Mouse (Mus musculus) MEL-GATA-1-ER (cell line): ENCODE measurements around the gene Itga8.

Experiments used
- DNase-seq: peaks from one replicate; pipeline ENCODE4 v3.0.0-alpha.2; 2012; ENCODE audit warnings: low read depth; ENCODE audit errors: extremely low read depth

The Itga8 gene

DNA sequence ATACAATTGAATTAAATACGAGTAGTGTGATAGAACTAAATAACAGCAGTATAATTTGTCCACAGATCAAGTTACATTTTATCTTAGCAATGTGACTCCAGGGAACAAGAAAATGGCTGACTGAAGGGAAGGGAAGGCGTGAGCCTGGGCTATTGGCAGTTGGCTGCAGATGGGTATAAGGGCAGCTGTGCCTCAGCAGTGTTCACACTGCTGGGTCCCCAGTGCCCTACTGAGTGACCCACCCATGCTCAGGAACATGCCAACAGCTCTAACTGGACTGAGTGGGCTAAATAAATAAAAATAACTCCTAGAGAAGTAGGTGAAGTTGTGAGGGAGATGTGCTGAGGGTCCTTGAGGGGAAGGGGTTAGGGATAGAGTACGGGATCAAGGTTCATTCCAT lies 103.5 kb downstream of the Itga8 start:
- no peak for DNase-seq

DNA sequence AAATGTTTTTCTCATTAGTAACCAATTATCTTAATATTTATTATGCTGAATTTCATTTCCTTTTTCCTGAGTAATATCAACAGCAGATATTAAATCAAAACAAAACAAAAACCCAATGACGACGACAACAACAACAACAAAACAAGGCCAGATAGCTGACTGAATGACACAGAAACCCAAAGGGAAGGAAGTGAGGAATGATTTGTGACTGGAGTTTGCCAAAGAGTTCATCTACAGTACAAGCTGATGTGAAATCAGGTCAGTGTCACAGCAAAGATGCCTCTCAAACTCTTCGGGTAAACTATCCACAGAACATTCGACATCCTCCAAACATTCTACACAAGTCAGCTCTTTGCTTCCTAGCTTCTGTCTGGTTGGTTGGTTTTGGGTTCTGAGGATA lies 104.0 kb downstream of the Itga8 start:
- DNase-seq: no peak

DNA sequence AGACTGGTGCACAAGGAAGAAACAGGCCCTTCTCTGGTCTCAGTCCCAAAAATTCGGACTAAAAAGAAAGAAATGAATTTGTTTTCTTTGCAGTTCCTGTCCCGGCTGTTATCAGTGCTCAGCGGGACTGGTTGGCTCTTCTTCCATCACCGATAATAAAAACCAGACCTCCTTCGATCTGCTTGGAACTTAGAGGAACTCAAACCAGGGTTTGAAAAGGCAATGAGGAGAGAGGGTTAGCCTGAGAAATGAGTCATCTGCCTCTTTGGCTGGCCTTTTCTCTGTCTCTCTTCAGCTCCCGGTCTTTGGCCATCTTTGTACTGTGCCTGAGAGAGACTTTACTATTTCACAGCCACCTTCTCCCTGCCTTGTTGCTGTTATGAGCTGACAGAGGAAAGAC lies 112.7 kb downstream of the Itga8 start:
- no peak for DNase-seq

DNA sequence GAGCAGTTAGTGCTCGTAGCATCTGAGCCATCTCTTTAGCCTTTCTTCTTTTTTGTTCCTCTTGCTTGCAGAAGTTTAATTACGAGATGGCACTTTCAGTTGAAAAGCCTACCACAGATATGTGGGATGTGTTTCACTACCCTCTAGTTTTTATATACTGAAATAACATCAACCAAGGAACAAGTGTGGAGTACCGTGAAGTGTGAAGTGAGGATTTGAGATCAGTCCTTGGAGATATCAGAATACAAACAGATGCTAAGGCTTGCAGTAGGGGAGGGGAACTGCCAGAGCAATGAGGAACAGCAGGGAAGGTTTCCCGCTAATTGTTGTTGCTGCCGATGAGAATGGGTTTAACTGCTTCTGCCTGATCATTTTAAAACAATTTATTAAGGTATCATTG lies 114.1 kb downstream of the Itga8 start:
- no peak for DNase-seq

DNA sequence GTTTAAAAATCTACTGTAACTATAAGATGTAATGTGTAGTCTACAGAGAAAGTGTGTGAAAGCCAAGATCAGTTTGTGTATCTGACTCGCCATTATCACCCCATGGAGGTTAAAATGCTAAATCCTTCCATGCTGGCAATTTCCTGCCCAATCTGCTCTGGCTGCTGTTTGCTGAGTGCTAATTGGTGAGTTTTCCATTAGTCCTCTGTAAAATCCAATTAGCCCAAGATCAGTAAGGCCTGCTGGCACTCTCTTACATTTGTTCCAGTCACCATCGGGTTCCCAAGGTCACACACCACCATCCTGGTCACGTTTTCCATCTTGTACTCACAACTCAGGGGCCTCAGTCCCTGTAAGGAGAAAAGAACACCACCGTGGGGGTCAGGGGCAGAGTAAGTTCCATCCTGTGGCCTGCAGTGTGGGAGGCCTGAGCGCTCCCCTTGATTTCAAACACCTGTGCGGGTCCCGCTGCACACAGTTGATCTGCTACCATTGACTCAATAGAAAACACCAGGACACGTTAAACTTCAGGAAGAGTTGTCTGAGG lies 119.2 kb downstream of the Itga8 start:
- DNase-seq: no peak

DNA sequence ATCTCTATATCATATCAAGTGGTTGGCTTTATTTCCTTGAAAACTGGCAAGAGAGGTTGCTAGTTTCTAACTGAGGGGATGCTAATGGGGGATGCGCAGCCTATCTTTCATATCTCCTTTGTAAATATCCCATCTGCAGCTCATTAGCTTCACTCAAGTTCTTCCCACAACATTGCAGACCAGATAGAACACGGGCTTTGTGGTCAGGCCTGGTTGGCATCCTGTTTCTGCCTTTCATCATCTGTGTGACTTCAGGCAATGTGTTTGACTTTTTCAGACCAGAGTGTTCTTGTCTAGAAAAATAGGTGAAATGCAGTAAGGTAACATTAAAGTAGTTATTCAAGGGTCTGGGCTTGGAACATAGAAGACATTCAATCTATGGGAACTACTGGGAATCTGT lies 121.1 kb downstream of the Itga8 start:
- DNase-seq: no peak

DNA sequence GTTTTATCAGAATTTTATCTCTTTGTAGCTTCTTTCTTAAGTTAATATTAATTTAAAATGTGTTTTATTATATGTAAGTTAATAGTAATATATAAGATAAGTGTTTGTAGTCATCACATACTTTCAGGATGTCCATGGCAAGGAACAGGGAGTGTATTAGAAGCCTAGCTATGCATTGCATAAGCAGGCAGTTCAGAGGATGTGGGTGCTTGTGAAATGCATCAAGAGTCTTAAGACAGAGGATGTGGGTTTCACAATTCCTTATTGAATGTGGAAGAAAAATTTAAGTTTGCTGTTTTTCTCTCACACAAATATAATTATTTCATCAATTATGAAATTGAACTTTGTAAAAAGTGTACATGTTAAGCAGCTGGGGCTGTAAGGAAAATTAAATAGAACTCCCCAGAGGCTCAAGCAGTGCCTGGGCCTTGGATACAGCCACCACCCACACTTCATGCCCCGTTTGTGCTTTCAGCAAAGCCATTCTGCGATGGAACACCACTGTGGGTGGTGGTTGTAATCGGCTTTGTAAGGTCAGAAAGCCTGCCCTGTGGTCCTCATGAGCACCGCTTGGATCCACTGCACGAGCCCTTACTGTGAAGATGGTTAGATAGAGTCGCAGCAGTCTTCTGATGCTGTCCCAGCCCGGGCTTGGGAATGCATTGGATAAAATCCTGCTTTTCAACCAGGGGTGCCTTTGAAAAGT lies 126.8 kb downstream of the Itga8 start:
- no peak for DNase-seq

DNA sequence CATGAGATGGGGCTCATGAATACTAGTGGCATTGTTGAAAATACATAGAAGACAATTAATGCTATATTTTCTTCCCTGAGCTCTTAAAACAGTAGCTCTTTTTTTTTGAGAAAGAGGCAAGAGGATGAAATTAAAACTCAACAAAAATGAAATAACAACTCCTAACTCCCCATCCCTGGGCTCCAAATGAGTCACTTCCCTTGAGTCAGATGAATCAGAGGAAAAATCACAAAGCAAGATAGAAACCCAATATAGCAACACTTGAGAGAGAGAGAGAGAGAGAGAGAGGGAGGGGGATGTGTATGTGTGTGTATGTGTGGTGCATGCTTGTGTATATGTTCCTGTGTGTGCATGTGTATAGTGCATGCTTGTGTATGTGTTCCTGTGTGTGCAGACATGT lies 131.5 kb downstream of the Itga8 start:
- DNase-seq: no peak

DNA sequence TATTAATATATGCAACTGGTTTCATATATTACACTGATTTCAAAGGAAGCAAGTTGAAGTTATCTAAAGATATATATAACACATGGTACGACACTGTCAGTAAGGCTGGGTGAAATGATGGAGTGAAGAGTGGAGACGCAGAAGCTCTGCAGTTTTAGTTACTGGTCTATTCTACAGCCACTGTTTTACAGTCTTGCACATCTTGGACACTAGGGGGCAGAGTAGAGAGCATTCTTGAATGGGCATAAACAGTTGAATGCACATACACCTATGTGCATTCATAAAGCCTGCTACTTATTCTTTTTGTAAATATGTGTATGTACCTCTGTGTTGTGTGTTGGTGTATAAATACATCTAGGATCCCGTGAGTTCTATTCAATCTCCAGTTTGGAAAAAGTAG lies 141.2 kb downstream of the Itga8 start:
- DNase-seq: peak; percentile 21

DNA sequence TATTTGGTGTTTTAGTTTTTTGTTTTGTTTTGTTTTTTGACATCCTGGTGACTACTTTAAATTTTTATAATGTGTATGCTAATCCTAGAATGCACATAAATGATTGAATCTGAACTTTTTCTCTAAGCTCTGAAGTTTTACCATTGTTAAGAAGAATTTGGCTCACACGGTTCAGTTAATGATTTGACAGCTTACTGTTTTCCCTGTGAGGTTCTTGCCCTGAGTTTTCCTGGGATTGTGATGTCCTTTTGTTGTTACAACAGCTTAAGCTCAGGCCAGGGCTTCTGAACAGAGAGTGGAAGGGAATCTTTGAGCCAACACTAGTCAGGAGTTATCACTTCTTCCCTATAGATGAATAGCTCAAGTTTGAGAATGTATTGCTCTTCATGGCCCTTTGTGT lies 144.7 kb downstream of the Itga8 start:
- DNase-seq: no peak

DNA sequence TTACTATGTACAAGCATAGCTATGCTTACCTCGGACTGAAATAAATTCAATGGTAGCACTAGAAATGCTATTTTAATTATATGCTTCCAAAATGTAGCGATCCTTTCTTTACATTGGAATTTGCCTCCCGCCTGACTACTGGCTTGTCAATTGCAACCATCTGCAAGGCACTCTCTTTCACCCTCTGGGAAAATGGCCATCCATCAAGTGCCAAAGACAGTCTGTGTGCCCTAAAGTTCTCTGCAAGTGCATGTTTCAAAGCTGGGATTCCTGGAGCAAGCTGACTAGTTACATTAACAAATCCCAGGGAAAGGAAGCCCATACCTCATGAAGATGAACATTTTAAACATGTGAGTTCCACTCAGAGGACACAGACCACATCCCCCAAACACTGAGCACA lies 145.3 kb downstream of the Itga8 start:
- no peak for DNase-seq

DNA sequence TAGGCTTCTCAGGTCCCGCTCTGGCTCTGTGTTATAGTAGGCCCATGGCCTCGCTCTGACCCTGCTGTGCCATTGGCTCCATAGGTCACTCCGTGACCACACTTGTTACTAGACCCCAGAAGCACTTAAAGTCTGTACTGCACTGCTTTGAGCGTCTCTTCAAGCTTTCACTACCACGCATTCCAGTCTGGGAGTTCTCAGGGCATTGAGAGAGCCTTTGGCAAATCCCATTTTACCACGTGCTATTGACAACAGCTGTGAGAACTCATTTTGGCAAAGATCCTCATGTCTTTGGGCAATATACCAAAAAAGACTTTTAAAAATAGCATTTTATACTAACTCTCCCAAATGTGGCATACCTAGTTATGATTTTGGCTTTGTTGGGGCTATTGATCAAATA lies 147.0 kb downstream of the Itga8 start:
- no peak for DNase-seq

DNA sequence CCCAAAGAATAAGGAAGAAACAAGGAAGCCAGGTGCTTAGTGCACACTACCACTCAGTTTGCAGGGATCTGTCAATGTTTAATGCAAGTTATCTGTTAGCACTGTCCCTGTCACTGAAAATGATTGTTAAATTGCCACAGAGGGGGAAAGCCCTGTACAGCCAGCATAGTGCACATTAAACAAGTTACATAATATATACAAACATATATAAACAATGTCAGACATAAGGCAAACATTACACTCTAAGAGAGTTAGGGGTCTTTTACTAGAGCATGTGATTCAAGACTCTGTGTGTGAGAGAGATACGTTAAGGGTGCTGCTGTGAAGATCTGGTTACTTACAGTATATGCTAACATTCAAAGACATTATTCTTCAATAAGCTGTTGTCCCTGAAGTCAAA lies 148.2 kb downstream of the Itga8 start:
- no peak for DNase-seq

DNA sequence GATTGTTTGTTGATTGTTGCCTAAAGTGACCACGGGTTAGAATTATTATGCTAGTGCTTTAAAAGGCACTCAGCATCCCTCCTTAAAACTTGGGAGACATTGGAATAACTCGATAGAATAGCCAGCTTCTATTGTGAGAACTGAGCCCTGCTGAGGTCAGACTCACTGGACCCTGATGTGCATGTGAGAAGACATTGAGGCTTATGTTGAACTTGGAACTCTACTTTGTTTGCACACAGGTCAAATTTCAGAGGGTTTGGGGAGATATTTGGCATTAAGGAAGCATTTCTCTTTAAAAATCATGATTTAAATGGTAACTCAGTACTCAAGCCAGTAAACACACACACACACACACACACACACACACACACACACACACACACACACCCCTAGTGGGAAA lies 153.8 kb downstream of the Itga8 start:
- no peak for DNase-seq

DNA sequence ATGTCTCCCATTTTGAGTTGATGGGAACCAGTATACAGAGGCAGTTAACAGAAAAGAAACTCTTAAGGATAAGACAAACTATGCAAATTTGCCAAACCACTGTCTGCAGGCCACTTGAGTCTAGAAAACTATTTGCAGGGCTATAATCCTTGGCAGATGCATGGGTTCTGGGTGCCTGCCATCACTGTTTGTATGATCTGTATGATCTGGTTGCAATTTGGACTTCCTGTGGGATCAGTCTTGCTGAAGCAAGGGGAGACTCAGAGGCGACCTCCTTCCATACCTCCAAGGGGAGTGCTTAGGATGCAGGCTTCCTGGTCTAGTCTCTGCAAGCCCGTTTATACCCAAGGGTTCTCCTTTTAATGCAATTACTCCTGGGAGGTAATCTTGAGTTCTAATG lies 155.1 kb downstream of the Itga8 start:
- DNase-seq: no peak

DNA sequence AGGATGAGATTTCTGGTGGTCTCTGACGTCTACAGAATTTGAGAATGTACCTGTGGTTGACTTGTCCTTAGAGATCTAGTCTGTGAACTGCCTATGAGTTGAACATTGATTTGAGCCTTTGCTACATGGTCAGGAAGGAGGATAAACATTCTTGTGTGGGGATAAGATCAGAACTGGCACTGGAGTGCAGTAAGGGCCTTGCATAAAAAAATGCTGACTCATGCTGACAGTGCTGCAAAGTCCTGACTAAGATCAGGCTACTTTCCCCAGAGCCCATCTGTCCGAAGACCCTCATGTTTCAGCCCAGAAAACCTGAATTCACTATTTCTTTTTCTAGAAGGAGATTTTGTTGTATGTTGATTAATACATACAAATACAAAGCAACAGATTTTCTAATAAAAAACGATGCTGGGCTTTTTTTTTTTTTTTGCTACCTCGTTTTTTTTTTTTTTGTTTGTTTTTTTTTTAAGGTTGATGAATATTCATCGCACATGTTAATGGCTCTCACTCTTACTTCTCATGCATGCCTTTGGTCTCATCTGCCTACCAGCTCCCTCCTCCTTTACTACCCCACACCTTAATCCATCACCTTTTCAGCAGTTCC lies 162.9 kb downstream of the Itga8 start:
- no peak for DNase-seq

DNA sequence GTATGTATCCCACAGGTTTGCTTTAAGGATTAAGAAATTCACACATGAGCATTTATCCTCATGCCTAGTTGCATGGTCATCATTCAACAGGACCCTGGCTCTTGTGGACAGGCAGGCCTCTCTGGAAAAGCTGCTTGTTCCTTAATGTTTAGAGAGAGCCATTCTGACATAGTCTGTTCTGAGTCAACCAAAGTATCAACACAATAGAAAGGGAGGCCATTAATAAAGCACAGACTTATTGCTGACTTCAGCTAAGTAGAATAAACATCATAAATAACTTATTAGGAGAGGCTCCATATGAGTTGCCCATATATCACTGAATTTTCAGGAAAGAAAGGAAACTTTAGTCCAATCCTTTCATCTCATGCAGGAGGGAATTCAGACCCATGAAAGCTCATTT lies 175.1 kb downstream of the Itga8 start:
- DNase-seq: no peak

DNA sequence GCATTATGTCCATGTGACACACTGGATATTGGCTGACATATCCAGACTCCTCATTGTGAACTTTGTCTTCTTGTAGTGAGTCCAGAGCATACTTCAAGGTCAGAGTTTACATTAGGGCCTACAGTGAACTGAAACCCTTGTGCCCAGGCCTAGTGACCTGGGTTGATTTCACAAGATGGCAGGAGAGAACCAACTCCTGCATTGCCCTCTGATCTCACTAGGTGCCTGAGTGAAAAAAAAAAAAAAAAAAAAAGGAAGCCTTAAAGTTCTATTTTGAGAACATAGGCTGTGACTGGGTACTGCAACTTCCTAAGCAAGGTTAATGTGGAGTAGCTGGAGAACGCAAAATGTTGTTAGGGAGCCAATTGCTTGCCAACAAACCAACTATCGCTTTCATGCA lies 186.2 kb downstream of the Itga8 start:
- DNase-seq: peak; percentile 10

DNA sequence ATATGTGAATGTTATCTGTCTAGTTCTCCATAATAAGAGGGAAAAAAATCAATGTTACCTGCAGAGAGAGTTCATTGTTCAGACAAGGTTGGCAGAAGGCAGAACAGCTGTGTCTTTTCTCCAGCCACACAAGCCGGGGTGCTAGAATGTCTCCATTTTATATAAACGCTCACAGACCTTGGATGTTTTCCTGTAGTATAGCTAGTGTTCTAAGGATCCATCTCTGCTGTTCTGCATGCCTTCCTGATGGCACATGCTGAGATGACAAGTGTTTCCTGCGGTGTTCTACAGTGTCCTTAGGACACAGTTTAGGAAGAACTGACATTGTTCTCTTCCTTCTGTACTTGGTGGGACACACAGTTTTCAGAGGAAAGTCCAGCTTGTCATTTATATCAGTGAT lies 192.4 kb downstream of the Itga8 start:
- no peak for DNase-seq

DNA sequence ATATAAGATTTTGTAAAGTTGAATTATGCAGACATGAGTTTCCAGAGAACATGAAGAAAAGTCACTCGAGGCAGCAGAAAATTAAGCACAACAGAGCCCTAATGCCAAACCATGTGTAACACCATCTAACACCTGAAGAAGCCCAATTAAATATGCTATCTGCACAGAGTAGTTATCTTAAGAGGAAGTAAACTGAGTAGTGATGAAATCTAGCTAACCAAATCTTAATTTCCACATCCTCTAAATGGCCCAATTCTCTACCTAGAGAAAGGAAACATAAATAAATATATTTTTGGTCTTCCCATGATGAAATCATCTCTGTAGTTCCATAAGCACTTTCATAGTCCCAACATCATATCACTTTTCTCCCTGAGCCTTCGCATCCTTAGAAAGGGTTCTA lies 193.4 kb downstream of the Itga8 start:
- DNase-seq: no peak

DNA sequence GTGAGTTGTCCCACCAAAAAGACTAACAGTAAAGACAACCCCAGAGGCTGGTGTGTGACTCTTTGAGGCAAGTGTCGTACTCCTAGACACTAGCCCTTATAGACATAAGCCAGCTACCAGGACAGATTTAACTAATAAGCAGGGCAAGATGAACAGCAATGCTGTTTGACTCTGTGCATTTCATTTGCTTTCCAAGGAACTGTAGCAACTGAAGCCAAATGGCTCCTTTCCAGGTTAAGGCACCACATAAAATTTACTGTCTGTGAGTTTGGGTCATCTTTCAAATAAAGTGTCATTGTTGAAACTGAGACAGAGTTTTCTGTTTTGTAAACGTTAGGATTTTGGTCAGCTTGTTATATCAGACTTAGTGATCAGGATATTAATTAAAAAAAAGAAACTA lies 194.5 kb downstream of the Itga8 start:
- no peak for DNase-seq

DNA sequence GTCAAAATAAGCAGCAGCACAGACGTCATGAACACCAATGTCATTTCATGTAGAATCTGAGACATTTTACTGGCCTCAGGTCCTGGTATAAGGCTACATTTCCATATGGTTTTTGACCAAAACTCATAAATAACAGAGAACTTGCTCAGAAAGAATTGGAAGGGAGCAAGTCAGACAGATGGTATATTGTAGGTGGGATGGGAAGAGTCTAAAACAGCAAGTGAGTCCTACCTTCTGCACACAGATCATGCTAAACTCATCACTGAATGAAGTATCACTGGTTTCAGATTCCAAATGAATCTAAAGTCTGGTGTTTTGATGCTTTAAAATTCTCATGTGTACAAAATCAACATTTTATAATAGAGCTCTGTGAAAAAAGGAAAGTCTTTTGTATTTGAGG lies 198.5 kb downstream of the Itga8 start:
- no peak for DNase-seq
